Mouse (Mus musculus): Measurements from ENCODE around the gene Adgrl2.

DNA sequence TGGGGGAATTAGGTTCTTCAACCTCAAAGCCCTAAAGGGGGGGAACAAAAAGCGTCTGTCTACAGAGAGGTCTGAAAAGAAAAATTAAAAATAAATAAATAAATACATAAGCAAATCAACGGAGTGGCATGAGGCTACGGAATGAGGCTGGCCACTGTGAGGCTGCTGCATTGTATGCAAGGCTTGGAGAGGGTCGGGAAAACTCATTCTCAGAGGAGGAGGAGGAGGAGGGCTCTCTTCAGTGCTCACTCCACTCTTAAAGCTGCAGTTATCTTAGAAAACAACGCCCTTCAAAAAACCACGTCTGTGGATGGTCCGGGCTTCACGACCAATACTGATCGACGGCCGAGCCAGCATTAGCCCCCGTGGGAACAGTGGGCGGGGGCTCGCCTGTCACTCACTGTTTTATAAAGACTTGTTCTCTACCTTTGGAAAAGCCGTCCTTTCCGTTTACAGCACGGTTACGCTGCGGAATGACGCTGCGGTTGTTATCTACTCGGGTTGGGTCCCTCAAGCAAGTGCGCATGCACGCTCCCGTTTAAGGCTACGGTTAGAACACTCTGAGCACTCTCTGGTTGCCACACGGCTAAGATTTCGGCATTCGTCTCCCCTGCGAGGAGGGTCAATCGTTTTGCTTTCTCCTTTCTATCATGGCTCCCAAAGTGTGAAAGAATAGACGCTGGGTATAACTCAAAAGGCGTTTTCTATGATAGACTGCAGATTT lies 170.9 kb downstream of the Adgrl2 start:
- TF ChIP-seq GATA1 (IDR thresholded peaks at IDR 0.05; ENCODE audit: low read depth, low read length) (no peak), TBP (IDR thresholded peaks at IDR 0.05; ENCODE audit: low read depth, low read length) (no peak), POLR2A (IDR thresholded peaks at IDR 0.05; ENCODE audit: control insufficient read depth in 1 of 2, insufficient read depth in 1 of 2, low read depth in 1 of 2, low read length in 2 of 2, poor library complexity in 1 of 2) (no peak), POLR2AphosphoS2 (IDR thresholded peaks at IDR 0.05; ENCODE audit: low read length) (no peak), MAFK (IDR thresholded peaks at IDR 0.05; ENCODE audit: borderline replicate concordance, low read depth, low read length) (no peak), JUND (IDR thresholded peaks at IDR 0.05; ENCODE audit: low read depth, low read length) (no peak), MAX (IDR thresholded peaks at IDR 0.05; ENCODE audit: low read length) (no peak), CTCF (IDR thresholded peaks at IDR 0.05 in 2 of 3, conservative IDR thresholded peaks at IDR 0.05 in 1 of 3; ENCODE audit: control insufficient read depth in 1 of 3, insufficient read depth in 1 of 3, low read depth in 2 of 3, low read length in 3 of 3, poor library complexity in 1 of 3, severe bottlenecking in 1 of 3) (no peak), CHD1 (IDR thresholded peaks at IDR 0.05; ENCODE audit: low read depth, low read length) (no peak), RCOR1 (IDR thresholded peaks at IDR 0.05; ENCODE audit: low read depth, low read length) (no peak), ZKSCAN1 (IDR thresholded peaks at IDR 0.05; ENCODE audit: low read depth, low read length) (no peak), POLR2AphosphoS5 (IDR thresholded peaks at IDR 0.05; ENCODE audit: borderline replicate concordance, low read depth, low read length) (no peak), CHD2 (IDR thresholded peaks at IDR 0.05; ENCODE audit: low read length) (no peak), BHLHE40 (IDR thresholded peaks at IDR 0.05; ENCODE audit: borderline replicate concordance, low read depth, low read length) (no peak)

Measured in MEL (cell line).